Mouse (Mus musculus): ENCODE data around the gene Ccdc74a.

DNA sequence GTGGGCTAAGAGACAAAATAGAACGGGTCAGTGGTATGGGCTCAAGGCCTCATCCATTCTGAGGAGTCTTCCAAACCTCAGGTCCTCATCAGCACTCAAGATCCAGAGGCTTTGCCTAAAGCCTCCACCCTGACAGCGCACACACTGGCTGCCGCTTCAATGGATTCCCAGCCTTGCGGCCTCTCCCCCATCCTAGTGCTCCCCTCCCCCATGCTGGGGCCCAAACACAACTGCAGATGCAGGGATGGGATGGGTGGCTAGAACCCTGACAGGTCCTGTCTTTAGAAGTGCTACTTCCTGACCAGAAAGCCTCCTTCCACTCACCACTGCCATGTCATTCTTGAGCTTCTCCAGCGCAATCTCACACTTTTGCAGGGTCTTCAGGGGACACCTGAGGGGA lies 7.3 kb downstream of the Ccdc74a start:
- TF ChIP-seq CTCF (conservative IDR thresholded peaks at IDR 0.05; ENCODE audit: low read length) (no peak), NANOG (IDR thresholded peaks at IDR 0.05; ENCODE audit: borderline replicate concordance, low read length) (no peak)
